Mouse (Mus musculus) myocyte (in vitro differentiated cells): ENCODE measurements around the gene Cnst. TPM values are rescaled to one million over a fixed set of nuclear protein-coding genes. Genes with fewer than 3 reads are reported as not detected.
"Not testable (repeated sequence)": the region's sequence is repeated elsewhere in the genome, so short reads cannot be mapped to it uniquely, and the experiment has no call there.

Source experiments
- H3K27me3 ChIP-seq: one replicate; pipeline ENCODE4 v1.6.1; 2011; ENCODE audit not compliant: control insufficient read depth, insufficient read depth, insufficient read length
- H3K36me3 ChIP-seq: one replicate; pipeline ENCODE4 v1.6.1; 2011; ENCODE audit not compliant: control insufficient read depth, insufficient read depth
- H3K4me2 ChIP-seq: one replicate; pipeline ENCODE4 v1.6.1; 2011; ENCODE audit warnings: low read depth, control low read depth
- H3K4me3 ChIP-seq: one replicate; pipeline ENCODE4 v1.5.1; 2011; ENCODE audit warnings: mild to moderate bottlenecking, control low read depth, moderate library complexity
- H3K79me2 ChIP-seq: one replicate; pipeline ENCODE4 v1.6.1; 2011; ENCODE audit not compliant: control insufficient read depth, insufficient read depth
- H3ac ChIP-seq: one replicate; pipeline ENCODE4 v1.6.1; 2011; ENCODE audit not compliant: control insufficient read depth, insufficient read length
- CEBPB ChIP-seq: IDR thresholded peaks from 2 replicates; pipeline ENCODE4 v1.6.1; 2011; ENCODE audit warnings: mild to moderate bottlenecking, moderate library complexity; ENCODE audit not compliant: poor library complexity, insufficient read depth, severe bottlenecking
- E2F4 ChIP-seq: IDR thresholded peaks from one replicate; pipeline ENCODE4 v1.6.1; 2011; ENCODE audit warnings: mild to moderate bottlenecking, control low read depth, moderate library complexity; ENCODE audit not compliant: insufficient read depth
- MAX ChIP-seq: IDR thresholded peaks from one replicate; pipeline ENCODE4 v1.6.1; 2011; ENCODE audit warnings: low read depth, mild to moderate bottlenecking, control low read depth
- MYOD1 ChIP-seq, 3 experiments: IDR thresholded peaks; one replicate each; pipeline ENCODE4 v1.6.1; 2011; ENCODE audit warnings: control low read depth in 2 of 3, low read depth in 2 of 3, mild to moderate bottlenecking in 2 of 3, moderate library complexity in 1 of 3; ENCODE audit not compliant: insufficient read length in 2 of 3, control insufficient read depth in 1 of 3
- MYOG ChIP-seq, 3 experiments: IDR thresholded peaks; one replicate each; pipeline ENCODE4 v1.6.1; 2011; ENCODE audit warnings: control low read depth in 2 of 3, low read depth in 2 of 3, mild to moderate bottlenecking in 2 of 3; ENCODE audit not compliant: insufficient read length in 2 of 3, control insufficient read depth in 1 of 3, insufficient read depth in 1 of 3
- POLR2A ChIP-seq: IDR thresholded peaks from one replicate; pipeline ENCODE4 v1.6.1; 2011; ENCODE audit warnings: low read depth, mild to moderate bottlenecking, control low read depth, moderate library complexity; ENCODE audit not compliant: insufficient read length
- POLR2AphosphoS2 ChIP-seq: IDR thresholded peaks from one replicate; pipeline ENCODE4 v1.6.1; 2011; ENCODE audit warnings: low read depth, control low read depth; ENCODE audit not compliant: insufficient read length
- REST ChIP-seq: IDR thresholded peaks from one replicate; pipeline ENCODE4 v1.6.1; 2011; ENCODE audit warnings: mild to moderate bottlenecking, control low read depth, moderate library complexity; ENCODE audit not compliant: insufficient read depth, insufficient read length
- SRF ChIP-seq: IDR thresholded peaks from one replicate; pipeline ENCODE4 v1.6.1; 2011; ENCODE audit warnings: low read depth; ENCODE audit not compliant: control insufficient read depth, insufficient read length
- TCF12 ChIP-seq: IDR thresholded peaks from one replicate; pipeline ENCODE4 v1.6.1; 2011; ENCODE audit warnings: mild to moderate bottlenecking, control low read depth; ENCODE audit not compliant: poor library complexity, insufficient read depth, severe bottlenecking
- TCF3 ChIP-seq: IDR thresholded peaks from one replicate; pipeline ENCODE4 v1.6.1; 2011; ENCODE audit warnings: low read depth, control low read depth; ENCODE audit not compliant: insufficient read length
- USF1 ChIP-seq: IDR thresholded peaks from one replicate; pipeline ENCODE4 v1.6.1; 2011; ENCODE audit warnings: low read depth, mild to moderate bottlenecking, control low read depth, moderate library complexity
- polyA plus RNA-seq: library from polyadenylated mRNA; unstranded; fragments of >200 nt; fragmentation: generic; extraction: Trizol; gene quantifications from one replicate; pipeline ENCODE4 v1.2.1, GENCODE M21; 2012; ENCODE audit warnings: missing spikeins

Gene Cnst
- polyA plus RNA-seq, 1 experiment: 14.0 TPM

GRCm38 (mm10) chr1:179645980-179646268 is 99.8 kb downstream of the Cnst start:
- Histone ChIP-seq H3K79me2 (no peaks in the 10 kb centered on the region), H3K36me3 (no peaks in the 10 kb centered on the region), H3K27me3 (peaks cover 13% of the 10 kb centered on the region), H3K4me3 (no peak overlapping the region), H3K4me2 (peak overlapping the region; percentile 68), H3ac (no peak overlapping the region)
- TF ChIP-seq MYOD1 (IDR thresholded peaks at IDR 0.05; ENCODE audit: control insufficient read depth in 1 of 3, insufficient read length in 2 of 3, low read depth in 2 of 3): no peak
- no peak for TF ChIP-seq CEBPB
- TF ChIP-seq E2F4: no peak
- no peak for TF ChIP-seq USF1
- no peak for TF ChIP-seq POLR2AphosphoS2
- TF ChIP-seq MAX: no peak
- TF ChIP-seq REST: no peak
- TF ChIP-seq SRF: no peak
- no peak for TF ChIP-seq TCF3
- no peak for TF ChIP-seq MYOG (IDR thresholded peaks at IDR 0.05; ENCODE audit: control insufficient read depth in 1 of 3, insufficient read depth in 1 of 3, insufficient read length in 2 of 3, low read depth in 2 of 3)
- TF ChIP-seq TCF12: no peak
- no peak for TF ChIP-seq POLR2A

GRCm38 (mm10) chr1:179648678-179649077 is 102.5 kb downstream of the Cnst start:
- not testable (repeated sequence) for H3K36me3 ChIP-seq, H3K79me2 ChIP-seq, H3K27me3 ChIP-seq, H3ac ChIP-seq, H3K4me2 ChIP-seq, H3K4me3 ChIP-seq

- Histone ChIP-seq H3K79me2 (no peaks in the 10 kb centered on the region), H3ac (no peak overlapping the region), H3K27me3 (peaks cover 9% of the 10 kb centered on the region), H3K4me2 (no peak overlapping the region), H3K4me3 (no peak overlapping the region), H3K36me3 (no peaks in the 10 kb centered on the region)
- TF ChIP-seq MAX (no peak), POLR2A (no peak), MYOD1 (IDR thresholded peaks at IDR 0.05; ENCODE audit: control insufficient read depth in 1 of 3, insufficient read length in 2 of 3, low read depth in 2 of 3) (no peak), CEBPB (no peak), TCF3 (no peak), TCF12 (no peak), SRF (no peak), USF1 (no peak)
Measured at GRCm38 (mm10) chr1:179649324-179649723, 103.2 kb downstream of the Cnst start.

- no peaks in the 10 kb centered on the region for H3K79me2 ChIP-seq
- no peaks in the 10 kb centered on the region for H3K36me3 ChIP-seq
- TF ChIP-seq MYOG (IDR thresholded peaks at IDR 0.05; ENCODE audit: control insufficient read depth in 1 of 3, insufficient read depth in 1 of 3, insufficient read length in 2 of 3, low read depth in 2 of 3): no peak
- no peak for TF ChIP-seq MYOD1 (IDR thresholded peaks at IDR 0.05; ENCODE audit: control insufficient read depth in 1 of 3, insufficient read length in 2 of 3, low read depth in 2 of 3)
- TF ChIP-seq SRF: no peak
- TF ChIP-seq TCF3: no peak
- no peak for TF ChIP-seq POLR2A
- TF ChIP-seq MAX: no peak
- TF ChIP-seq POLR2AphosphoS2: no peak
- no peak for TF ChIP-seq TCF12
- no peak for TF ChIP-seq CEBPB
- TF ChIP-seq E2F4: no peak
- TF ChIP-seq USF1: no peak
- no peak for TF ChIP-seq REST
- no peak overlapping the region for H3K4me2 ChIP-seq
- H3K4me3 ChIP-seq: no peak overlapping the region
- H3K27me3 ChIP-seq: peaks cover 3% of the 10 kb centered on the region
- H3ac ChIP-seq: no peak overlapping the region
Measured at GRCm38 (mm10) chr1:179650284-179650683, 104.1 kb downstream of the Cnst start.

- no peak for TF ChIP-seq CEBPB
- no peak for TF ChIP-seq USF1
- H3K79me2 ChIP-seq: no peaks in the 10 kb centered on the region
- no peak overlapping the region for H3K4me2 ChIP-seq
- no peaks in the 10 kb centered on the region for H3K27me3 ChIP-seq
- no peaks in the 10 kb centered on the region for H3K36me3 ChIP-seq
- no peak overlapping the region for H3K4me3 ChIP-seq
- H3ac ChIP-seq: no peak overlapping the region
Measured at GRCm38 (mm10) chr1:179651224-179651623, 105.1 kb downstream of the Cnst start.

GRCm38 (mm10) chr1:179663065-179663464 is 116.9 kb downstream of the Cnst start:
- H3K4me2 ChIP-seq: no peak overlapping the region
- H3ac ChIP-seq: no peak overlapping the region
- no peak for TF ChIP-seq CEBPB
- no peak for TF ChIP-seq SRF
- no peak for TF ChIP-seq E2F4
- TF ChIP-seq USF1: no peak
- no peak for TF ChIP-seq TCF3
- TF ChIP-seq MYOG (IDR thresholded peaks at IDR 0.05; ENCODE audit: control insufficient read depth in 1 of 3, insufficient read depth in 1 of 3, insufficient read length in 2 of 3, low read depth in 2 of 3): no peak
- no peak for TF ChIP-seq MYOD1 (IDR thresholded peaks at IDR 0.05; ENCODE audit: control insufficient read depth in 1 of 3, insufficient read length in 2 of 3, low read depth in 2 of 3)
- TF ChIP-seq MAX: no peak
- no peak for TF ChIP-seq REST
- no peak for TF ChIP-seq TCF12
- no peaks in the 10 kb centered on the region for H3K79me2 ChIP-seq
- no peaks in the 10 kb centered on the region for H3K36me3 ChIP-seq
- no peaks in the 10 kb centered on the region for H3K27me3 ChIP-seq
- H3K4me3 ChIP-seq: no peak overlapping the region
